Mouse (Mus musculus) embryonic fibroblast, embryonic 13.5 days (primary cell): ENCODE results near the gene Grhl1.

Experiments
- CTCF ChIP-seq: IDR thresholded peaks from 2 replicates; pipeline ENCODE4 v1.5.1; 2011; ENCODE audit warnings: mild to moderate bottlenecking, control low read depth, low read length, moderate library complexity, borderline replicate concordance; ENCODE audit not compliant: insufficient read depth
- POLR2A ChIP-seq: IDR thresholded peaks from 2 replicates; pipeline ENCODE4 v1.6.1; 2011; ENCODE audit warnings: low read depth, mild to moderate bottlenecking, control low read depth, low read length, moderate library complexity

DNA sequence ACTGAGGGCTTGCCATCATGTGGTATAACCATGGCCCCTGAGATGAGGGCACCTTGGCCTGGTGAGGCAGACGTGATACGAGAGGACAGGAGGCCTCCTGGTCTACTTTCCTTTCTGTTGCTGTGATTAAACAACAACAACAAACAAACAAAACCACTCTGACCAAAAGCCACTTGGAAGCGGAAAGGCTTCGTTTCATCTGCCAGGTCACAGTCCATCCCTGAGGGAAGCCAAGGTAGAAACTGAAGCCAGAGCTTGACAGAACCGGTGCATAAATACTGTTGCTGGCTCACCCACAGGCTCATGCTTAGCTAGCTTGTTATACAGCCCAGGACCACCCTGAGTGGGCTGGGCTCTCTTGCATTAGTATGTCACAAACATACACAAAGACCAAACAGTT, 54.3 kb downstream of the Grhl1 start:
- no peak for TF ChIP-seq CTCF
- no peak for TF ChIP-seq POLR2A
